Mouse (Mus musculus): ENCODE results near the gene Cdh19. TPM values are rescaled to one million over a fixed set of nuclear protein-coding genes. Genes with fewer than 3 reads are reported as not detected.

Cdh19 gene
- total RNA-seq, 1 experiment = 0.04 TPM

DNA sequence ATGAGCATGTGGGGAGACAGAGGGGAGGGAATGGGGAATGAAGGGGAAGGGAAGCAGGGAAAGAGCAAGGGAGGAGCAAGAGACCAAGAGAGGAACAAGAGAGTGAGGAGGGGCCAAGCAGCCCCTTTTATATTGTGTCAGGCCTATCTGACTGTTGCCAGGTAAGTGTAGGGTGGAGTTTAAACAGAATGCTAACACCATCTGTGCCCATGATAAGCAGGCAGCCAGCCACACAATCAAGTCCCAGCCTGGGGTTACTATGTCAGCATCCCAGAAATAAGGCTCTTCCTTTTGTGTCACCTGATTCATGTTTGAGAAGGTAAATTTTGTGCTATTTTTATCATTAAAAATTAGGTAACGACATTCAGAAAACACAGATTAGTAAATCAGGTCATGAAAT, 67.6 kb downstream of the Cdh19 start:
- in situ Hi-C loops (cut with MboI; ENCODE audit: low sequenced_read_pairs in 2 of 2, unreplicated experiment in 2 of 2) = no loop called here

DNA sequence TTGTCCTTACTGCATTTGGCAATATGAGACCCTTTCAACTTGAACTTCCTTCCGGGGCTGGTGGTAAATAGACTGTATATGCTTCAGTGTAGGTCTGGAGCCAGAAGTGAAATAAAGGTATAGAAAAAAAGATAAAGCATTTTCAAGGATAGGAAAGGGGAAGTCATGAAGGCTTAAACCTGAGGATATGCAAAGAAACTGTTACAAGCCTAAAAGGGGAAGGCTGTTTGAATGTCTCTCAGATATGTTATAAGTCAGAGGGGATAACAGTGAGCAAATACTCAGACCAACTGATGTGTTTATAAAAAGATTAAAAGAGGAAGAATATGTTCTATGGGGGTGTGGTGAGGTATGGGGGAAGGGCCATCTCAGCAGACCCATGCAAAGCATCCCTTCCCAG, 68.2 kb downstream of the Cdh19 start:
- TF ChIP-seq CHD2 (IDR thresholded peaks at IDR 0.05; ENCODE audit: low read depth, low read length) (no peak), HCFC1 (IDR thresholded peaks at IDR 0.05; ENCODE audit: borderline replicate concordance, insufficient read depth, low read length) (no peak), ZNF384 (IDR thresholded peaks at IDR 0.05; ENCODE audit: low read depth, low read length) (no peak), MAFK (IDR thresholded peaks at IDR 0.05; ENCODE audit: insufficient read depth, low read depth, low read length) (no peak), ZC3H11A (IDR thresholded peaks at IDR 0.05; ENCODE audit: borderline replicate concordance, low read depth, low read length) (no peak)

More for the DNA sequence above, 67.6 kb downstream of the Cdh19 start:
- H3K9ac ChIP-seq (ENCODE audit: insufficient read depth, low read depth, low read length, poor library complexity, severe bottlenecking) = no peak overlapping the region
- no peak for DNase-seq (ENCODE audit: low read depth, low spot score)
- H3K27ac ChIP-seq (ENCODE audit: insufficient read depth, low read depth, low read length, poor library complexity, severe bottlenecking) = no peak overlapping the region
- H3K4me3 ChIP-seq (ENCODE audit: insufficient read depth in 1 of 2, low read depth in 1 of 2, low read length in 2 of 2, poor library complexity in 1 of 2, severe bottlenecking in 1 of 2) = no peak overlapping the region
- no peaks in the 10 kb centered on the region for H3K9me3 ChIP-seq (ENCODE audit: control insufficient read depth, insufficient read depth, low read depth, low read length)
- no peaks in the 10 kb centered on the region for H3K36me3 ChIP-seq (ENCODE audit: control insufficient read depth, insufficient read depth, low read length, poor library complexity, severe bottlenecking)
- TF ChIP-seq HCFC1 (IDR thresholded peaks at IDR 0.05; ENCODE audit: borderline replicate concordance, insufficient read depth, low read length) = no peak
- no peak for TF ChIP-seq ZC3H11A (IDR thresholded peaks at IDR 0.05; ENCODE audit: borderline replicate concordance, low read depth, low read length)
- TF ChIP-seq CHD2 (IDR thresholded peaks at IDR 0.05; ENCODE audit: low read depth, low read length) = no peak
- TF ChIP-seq MAFK (IDR thresholded peaks at IDR 0.05; ENCODE audit: insufficient read depth, low read depth, low read length) = no peak
- TF ChIP-seq ZNF384 (IDR thresholded peaks at IDR 0.05; ENCODE audit: low read depth, low read length) = no peak
- H3K4me1 ChIP-seq (ENCODE audit: control insufficient read depth in 2 of 2, insufficient read depth in 2 of 2, low read length in 2 of 2, poor library complexity in 1 of 2) = peaks cover 0 to 4% of the 10 kb centered on the region in 2 experiments; a peak in 1 of 4 replicates

DNA sequence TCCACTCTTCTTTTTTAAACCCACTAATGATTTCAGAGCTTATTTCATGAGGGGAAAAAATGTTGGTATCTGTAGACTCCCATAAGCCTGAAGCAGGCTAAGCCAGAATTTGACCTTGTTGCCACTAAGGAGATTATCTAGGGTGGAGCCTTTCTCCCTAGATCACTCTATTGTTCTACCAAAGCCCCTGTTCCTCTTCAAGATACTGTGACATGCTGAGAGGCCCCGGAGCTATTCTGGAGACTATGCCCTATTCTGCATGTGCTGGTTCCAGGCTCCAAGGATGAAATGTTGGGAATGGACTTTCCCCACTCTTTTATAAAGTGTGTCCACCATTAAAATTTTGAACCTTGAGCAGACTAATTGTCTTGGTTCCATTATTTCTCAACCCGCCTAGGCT, 73.1 kb downstream of the Cdh19 start:
- H3K36me3 ChIP-seq (ENCODE audit: control insufficient read depth, insufficient read depth, low read length, poor library complexity, severe bottlenecking) = no peaks in the 10 kb centered on the region
- peak overlapping the region; percentile 40; the same call in 1 of the 2 replicates for H3K27ac ChIP-seq (ENCODE audit: insufficient read depth, low read depth, low read length, poor library complexity, severe bottlenecking)
- no peaks in the 10 kb centered on the region for H3K9me3 ChIP-seq (ENCODE audit: control insufficient read depth, insufficient read depth, low read depth, low read length)
- no peak for DNase-seq (ENCODE audit: low read depth, low spot score)
- H3K9ac ChIP-seq (ENCODE audit: insufficient read depth, low read depth, low read length, poor library complexity, severe bottlenecking) = no peak overlapping the region
- peaks cover 0 to 4% of the 10 kb centered on the region in 2 experiments; a peak in 1 of 4 replicates for H3K4me1 ChIP-seq (ENCODE audit: control insufficient read depth in 2 of 2, insufficient read depth in 2 of 2, low read length in 2 of 2, poor library complexity in 1 of 2)
- in situ Hi-C loops (cut with MboI; ENCODE audit: low sequenced_read_pairs in 2 of 2, unreplicated experiment in 2 of 2) = no loop called here
- TF ChIP-seq HCFC1 (IDR thresholded peaks at IDR 0.05; ENCODE audit: borderline replicate concordance, insufficient read depth, low read length) (no peak), CHD2 (IDR thresholded peaks at IDR 0.05; ENCODE audit: low read depth, low read length) (no peak), ZC3H11A (IDR thresholded peaks at IDR 0.05; ENCODE audit: borderline replicate concordance, low read depth, low read length) (no peak), MAFK (IDR thresholded peaks at IDR 0.05; ENCODE audit: insufficient read depth, low read depth, low read length) (no peak), ZNF384 (IDR thresholded peaks at IDR 0.05; ENCODE audit: low read depth, low read length) (no peak)
- no peak overlapping the region for H3K4me3 ChIP-seq (ENCODE audit: insufficient read depth in 1 of 2, low read depth in 1 of 2, low read length in 2 of 2, poor library complexity in 1 of 2, severe bottlenecking in 1 of 2)

More for the DNA sequence above, 68.2 kb downstream of the Cdh19 start:
- Histone ChIP-seq H3K9me3 (ENCODE audit: control insufficient read depth, insufficient read depth, low read depth, low read length) (no peaks in the 10 kb centered on the region), H3K4me3 (ENCODE audit: insufficient read depth in 1 of 2, low read depth in 1 of 2, low read length in 2 of 2, poor library complexity in 1 of 2, severe bottlenecking in 1 of 2) (no peak overlapping the region), H3K27ac (ENCODE audit: insufficient read depth, low read depth, low read length, poor library complexity, severe bottlenecking) (no peak overlapping the region), H3K36me3 (ENCODE audit: control insufficient read depth, insufficient read depth, low read length, poor library complexity, severe bottlenecking) (no peaks in the 10 kb centered on the region), H3K9ac (ENCODE audit: insufficient read depth, low read depth, low read length, poor library complexity, severe bottlenecking) (no peak overlapping the region), H3K4me1 (ENCODE audit: control insufficient read depth in 2 of 2, insufficient read depth in 2 of 2, low read length in 2 of 2, poor library complexity in 1 of 2) (peaks cover 0 to 4% of the 10 kb centered on the region in 2 experiments; a peak in 1 of 4 replicates)
- in situ Hi-C loops (cut with MboI; ENCODE audit: low sequenced_read_pairs in 2 of 2, unreplicated experiment in 2 of 2) = no loop called here
- no peak for DNase-seq (ENCODE audit: low read depth, low spot score)

Measured in ES-E14 (cell line).